Mouse (Mus musculus): ENCODE measurements around the gene Trim13. TPM values are rescaled to one million over a fixed set of nuclear protein-coding genes. Genes with fewer than 3 reads are reported as not detected.
"Not testable (repeated sequence)": the region's sequence is repeated elsewhere in the genome, so short reads cannot be mapped to it uniquely, and the experiment has no call there.

Gene Trim13
- 22.7 and 25.5 TPM in 2 replicates for polyA plus RNA-seq (2014; fragmentation: Nextera tagmentation; extraction: Ambion mirVana)

DNA sequence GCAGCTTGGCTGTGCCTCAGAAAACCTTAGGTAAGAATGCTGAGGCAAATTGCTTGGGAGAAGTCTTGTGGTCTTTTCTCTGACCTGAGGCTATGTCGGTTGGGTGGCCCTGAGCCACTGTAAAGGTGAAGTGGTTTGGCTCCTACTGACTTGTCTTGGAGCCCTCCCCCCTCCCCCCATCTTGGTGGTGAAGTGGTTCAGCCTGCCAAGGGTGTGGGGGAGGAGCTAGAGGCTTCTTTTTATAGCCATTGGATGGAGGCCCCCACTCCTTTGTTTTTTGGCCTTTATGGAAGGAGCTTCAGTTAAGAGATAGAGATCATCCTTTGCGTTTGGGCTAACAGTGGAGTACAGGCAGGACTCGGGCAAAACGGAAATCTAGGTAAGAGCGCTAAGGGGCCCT, at the start of gene Trim13:
Gene Trim13, plus strand, starts transcription at position 280 of the 400 bp plus-strand sequence.
- Histone ChIP-seq H3K36me3 (ENCODE audit: control insufficient read depth, insufficient read depth, low read length) (no peaks in the 10 kb centered on the region), H3K4me1 (ENCODE audit: control insufficient read depth, insufficient read depth, low read length) (peaks cover 15% of the 10 kb centered on the region), H3K9ac (replicated peaks; ENCODE audit: low read depth, low read length) (no peak within 1 kb of the TSS), H3K27ac (ENCODE audit: low read length) (no peak within 1 kb of the TSS), H3K9me3 (ENCODE audit: control insufficient read depth, low read depth, low read length) (no peaks in the 10 kb centered on the region), H3K4me3 (ENCODE audit: low read depth, low read length) (peak within 1 kb of the TSS; percentile 75), H3K4me2 (replicated peaks; ENCODE audit: low read depth, low read length) (peak within 1 kb of the TSS; percentile 58), H3K27me3 (ENCODE audit: control insufficient read depth, insufficient read depth, low read length) (no peaks in the 10 kb centered on the region)
- no peak for ATAC-seq (ENCODE audit: insufficient number of reproducible peaks, insufficient read depth, low FRiP score, low read depth)
- 53% methylated on average over 5 of the region's 5 CpGs for WGBS

- Histone ChIP-seq H3K27me3 (ENCODE audit: control insufficient read depth, insufficient read depth, low read length) (no peaks in the 10 kb centered on the region), H3K36me3 (ENCODE audit: control insufficient read depth, insufficient read depth, low read length) (peaks cover 4% of the 10 kb centered on the region; the same call in 1 of the 2 replicates), H3K4me3 (ENCODE audit: low read depth, low read length) (no peak overlapping the region), H3K27ac (ENCODE audit: low read length) (no peak overlapping the region), H3K9me3 (ENCODE audit: control insufficient read depth, low read depth, low read length) (no peaks in the 10 kb centered on the region), H3K9ac (replicated peaks; ENCODE audit: low read depth, low read length) (no peak overlapping the region), H3K4me1 (ENCODE audit: control insufficient read depth, insufficient read depth, low read length) (no peaks in the 10 kb centered on the region), H3K4me2 (replicated peaks; ENCODE audit: low read depth, low read length) (no peak overlapping the region)
- 93% methylated on average over 1 of the region's 1 CpGs for WGBS
- no peak for ATAC-seq (ENCODE audit: insufficient number of reproducible peaks, insufficient read depth, low FRiP score, low read depth)
Observed at GRCm38 (mm10) chr14:61548614-61549013, 49.4 kb upstream of the Trim13 start.

DNA sequence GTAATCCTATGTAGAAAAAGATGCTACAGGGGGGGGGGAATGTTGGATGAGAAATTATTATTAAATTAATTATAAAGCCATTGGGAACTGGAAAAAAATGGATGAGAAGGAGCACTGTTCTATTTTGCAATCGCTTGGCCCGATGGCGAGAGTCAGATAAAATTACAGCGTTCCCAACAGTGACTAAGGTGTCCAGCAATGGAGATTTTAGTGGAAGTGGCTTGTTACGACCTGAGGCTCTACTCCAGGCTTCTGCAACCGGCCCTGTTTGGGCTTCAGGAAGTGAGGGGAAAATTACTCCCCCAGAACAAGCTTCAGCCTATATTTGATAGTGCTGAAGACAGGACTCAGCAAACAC, 42.1 kb upstream of the Trim13 start:
- Histone ChIP-seq H3K9ac (replicated peaks; ENCODE audit: low read depth, low read length) (peak overlapping the region; percentile 57), H3K27ac (ENCODE audit: low read length) (peak overlapping the region; percentile 68), H3K4me2 (replicated peaks; ENCODE audit: low read depth, low read length) (peak overlapping the region; percentile 85), H3K36me3 (ENCODE audit: control insufficient read depth, insufficient read depth, low read length) (no peaks in the 10 kb centered on the region), H3K9me3 (ENCODE audit: control insufficient read depth, low read depth, low read length) (no peaks in the 10 kb centered on the region; the same call in 1 of the 2 replicates), H3K4me1 (ENCODE audit: control insufficient read depth, insufficient read depth, low read length) (peaks cover 3% of the 10 kb centered on the region; the same call in 1 of the 2 replicates), H3K27me3 (ENCODE audit: control insufficient read depth, insufficient read depth, low read length) (no peaks in the 10 kb centered on the region), H3K4me3 (ENCODE audit: low read depth, low read length) (peak overlapping the region; percentile 53)
- no peak for ATAC-seq (ENCODE audit: insufficient number of reproducible peaks, insufficient read depth, low FRiP score, low read depth)
- WGBS = 5% methylated on average over 6 of the region's 6 CpGs

DNA sequence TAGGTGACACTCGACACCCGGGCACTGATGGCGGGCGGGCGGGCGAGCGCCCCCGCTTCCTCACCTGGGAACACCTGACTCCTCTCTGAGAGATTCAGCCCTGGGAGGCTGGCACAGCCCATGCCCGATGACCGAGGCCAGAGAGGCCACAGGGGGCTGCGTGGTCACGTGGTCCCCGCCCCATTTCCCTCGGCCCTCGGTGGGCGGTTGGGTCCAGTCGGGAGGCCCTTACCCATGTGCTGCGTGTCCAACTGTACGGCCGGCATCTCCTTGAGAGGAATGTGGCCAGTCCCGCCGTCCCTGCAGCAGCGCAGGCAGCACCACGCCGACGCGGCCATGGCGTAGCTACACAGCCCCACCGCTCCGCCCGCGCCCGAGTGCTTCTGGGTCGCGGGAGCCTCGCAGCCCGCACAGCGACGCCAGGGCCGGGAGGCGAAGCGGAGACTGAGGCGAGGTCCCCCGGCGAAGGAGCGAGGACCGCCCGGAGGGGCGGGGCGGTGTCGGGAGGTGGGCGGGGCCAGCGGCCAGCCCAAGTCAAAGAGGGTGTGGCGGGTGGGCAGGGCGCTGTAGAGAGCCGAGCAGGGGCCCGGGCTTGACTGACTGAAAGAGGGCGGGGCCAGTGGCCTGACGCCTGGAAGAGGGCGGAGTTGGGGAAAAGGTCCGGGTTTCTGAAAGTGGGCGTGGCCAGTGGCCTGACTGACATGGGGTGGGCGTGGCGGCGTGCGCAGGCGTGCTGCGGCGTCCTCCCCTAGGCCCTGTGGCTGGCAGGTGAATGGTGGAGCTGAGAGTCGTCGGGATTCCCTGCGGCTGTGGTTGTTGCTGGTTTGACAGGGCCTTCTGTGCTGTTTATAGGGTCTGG, 41.5 kb upstream of the Trim13 start, which contains the start of gene Spryd7:
Gene Spryd7, minus strand, starts transcription at position 598 of the 859 bp plus-strand sequence.
- no peaks in the 10 kb centered on the region; the same call in 1 of the 2 replicates for H3K9me3 ChIP-seq (ENCODE audit: control insufficient read depth, low read depth, low read length)
- WGBS = under 1% methylated on average over 70 of the region's 72 CpGs
- peak within 1 kb of the TSS; percentile 57 for H3K9ac ChIP-seq (replicated peaks; ENCODE audit: low read depth, low read length)
- H3K36me3 ChIP-seq (ENCODE audit: control insufficient read depth, insufficient read depth, low read length) = no peaks in the 10 kb centered on the region
- H3K27me3 ChIP-seq (ENCODE audit: control insufficient read depth, insufficient read depth, low read length) = no peaks in the 10 kb centered on the region
- H3K4me2 ChIP-seq (replicated peaks; ENCODE audit: low read depth, low read length) = peak within 1 kb of the TSS; percentile 85
- peaks cover 3% of the 10 kb centered on the region; the same call in 1 of the 2 replicates for H3K4me1 ChIP-seq (ENCODE audit: control insufficient read depth, insufficient read depth, low read length)
- peak within 1 kb of the TSS; percentile 53 for H3K4me3 ChIP-seq (ENCODE audit: low read depth, low read length)
- H3K27ac ChIP-seq (ENCODE audit: low read length) = peak within 1 kb of the TSS; percentile 68
- ATAC-seq (ENCODE audit: insufficient number of reproducible peaks, insufficient read depth, low FRiP score, low read depth) = peak; percentile 97

DNA sequence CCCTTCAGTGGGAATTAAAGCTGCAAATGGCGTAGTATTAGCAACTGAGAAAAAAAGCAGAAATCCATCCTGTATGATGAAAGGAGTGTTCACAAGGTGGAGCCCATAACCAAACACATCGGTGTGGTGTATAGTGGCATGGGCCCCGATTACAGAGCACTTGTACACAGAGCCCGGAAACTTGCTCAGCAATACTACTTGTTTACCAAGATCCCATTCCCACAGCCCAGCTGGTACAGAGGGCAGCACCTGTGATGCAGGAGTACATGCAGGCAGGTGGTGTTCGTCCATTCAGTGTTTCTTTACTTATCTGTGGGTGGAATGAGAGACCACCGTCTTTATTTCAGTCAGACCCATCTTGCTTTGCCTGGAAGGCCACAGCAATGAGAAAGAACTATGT, 39.1 kb upstream of the Trim13 start:
- Histone ChIP-seq H3K4me2 (replicated peaks; ENCODE audit: low read depth, low read length) (no peak overlapping the region), H3K4me1 (ENCODE audit: control insufficient read depth, insufficient read depth, low read length) (peaks cover 3% of the 10 kb centered on the region; the same call in 1 of the 2 replicates), H3K27ac (ENCODE audit: low read length) (no peak overlapping the region), H3K36me3 (ENCODE audit: control insufficient read depth, insufficient read depth, low read length) (no peaks in the 10 kb centered on the region), H3K4me3 (ENCODE audit: low read depth, low read length) (no peak overlapping the region), H3K27me3 (ENCODE audit: control insufficient read depth, insufficient read depth, low read length) (no peaks in the 10 kb centered on the region), H3K9me3 (ENCODE audit: control insufficient read depth, low read depth, low read length) (no peaks in the 10 kb centered on the region; the same call in 1 of the 2 replicates), H3K9ac (replicated peaks; ENCODE audit: low read depth, low read length) (no peak overlapping the region)
- 72% methylated on average over 6 of the region's 6 CpGs for WGBS
- ATAC-seq (ENCODE audit: insufficient number of reproducible peaks, insufficient read depth, low FRiP score, low read depth) = no peak

GRCm38 (mm10) chr14:61559856-61560255, 38.2 kb upstream of the Trim13 start:
- no peak overlapping the region for H3K27ac ChIP-seq (ENCODE audit: low read length)
- no peak overlapping the region for H3K4me2 ChIP-seq (replicated peaks; ENCODE audit: low read depth, low read length)
- H3K4me3 ChIP-seq (ENCODE audit: low read depth, low read length) = no peak overlapping the region
- 54% methylated on average over 3 of the region's 3 CpGs for WGBS
- no peak for ATAC-seq (ENCODE audit: insufficient number of reproducible peaks, insufficient read depth, low FRiP score, low read depth)
- no peaks in the 10 kb centered on the region; the same call in 1 of the 2 replicates for H3K9me3 ChIP-seq (ENCODE audit: control insufficient read depth, low read depth, low read length)
- peaks cover 3% of the 10 kb centered on the region; the same call in 1 of the 2 replicates for H3K4me1 ChIP-seq (ENCODE audit: control insufficient read depth, insufficient read depth, low read length)
- no peak overlapping the region for H3K9ac ChIP-seq (replicated peaks; ENCODE audit: low read depth, low read length)
- no peaks in the 10 kb centered on the region for H3K27me3 ChIP-seq (ENCODE audit: control insufficient read depth, insufficient read depth, low read length)
- no peaks in the 10 kb centered on the region for H3K36me3 ChIP-seq (ENCODE audit: control insufficient read depth, insufficient read depth, low read length)

DNA sequence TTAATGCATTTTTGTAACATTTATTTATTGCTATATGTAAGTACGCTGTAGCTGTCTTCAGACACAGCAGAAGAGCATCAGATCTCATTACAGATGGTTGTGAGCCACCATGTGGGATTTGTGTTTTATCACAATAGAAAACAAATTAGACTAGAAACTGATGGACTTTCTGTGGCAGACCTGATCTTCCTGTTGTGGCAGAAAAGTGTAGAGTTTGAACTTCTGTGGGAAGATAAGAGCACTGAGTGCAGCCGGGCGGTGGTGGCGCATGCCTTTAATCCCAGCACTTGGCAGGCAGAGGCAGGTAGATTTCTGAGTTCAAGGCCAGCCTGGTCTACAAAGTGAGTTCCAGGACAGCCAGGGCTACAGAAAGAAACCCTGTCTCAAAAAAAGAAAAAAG, 31.8 kb upstream of the Trim13 start:
- H3K4me1 ChIP-seq (ENCODE audit: control insufficient read depth, insufficient read depth, low read length); H3K4me2 ChIP-seq (replicated peaks; ENCODE audit: low read depth, low read length); H3K9ac ChIP-seq (replicated peaks; ENCODE audit: low read depth, low read length); H3K27ac ChIP-seq (ENCODE audit: low read length); H3K4me3 ChIP-seq (ENCODE audit: low read depth, low read length); ATAC-seq (ENCODE audit: insufficient number of reproducible peaks, insufficient read depth, low FRiP score, low read depth); H3K36me3 ChIP-seq (ENCODE audit: control insufficient read depth, insufficient read depth, low read length); H3K9me3 ChIP-seq (ENCODE audit: control insufficient read depth, low read depth, low read length); H3K27me3 ChIP-seq (ENCODE audit: control insufficient read depth, insufficient read depth, low read length): not testable (repeated sequence)
- 90% methylated on average over 4 of the region's 4 CpGs for WGBS

GRCm38 (mm10) chr14:61569344-61569743, 28.7 kb upstream of the Trim13 start:
- no peak overlapping the region for H3K27ac ChIP-seq (ENCODE audit: low read length)
- H3K4me2 ChIP-seq (replicated peaks; ENCODE audit: low read depth, low read length) = no peak overlapping the region
- no peaks in the 10 kb centered on the region for H3K4me1 ChIP-seq (ENCODE audit: control insufficient read depth, insufficient read depth, low read length)
- 54% methylated on average over 2 of the region's 2 CpGs for WGBS
- no peak for ATAC-seq (ENCODE audit: insufficient number of reproducible peaks, insufficient read depth, low FRiP score, low read depth)
- H3K4me3 ChIP-seq (ENCODE audit: low read depth, low read length) = no peak overlapping the region
- no peaks in the 10 kb centered on the region for H3K27me3 ChIP-seq (ENCODE audit: control insufficient read depth, insufficient read depth, low read length)
- H3K36me3 ChIP-seq (ENCODE audit: control insufficient read depth, insufficient read depth, low read length) = no peaks in the 10 kb centered on the region
- H3K9me3 ChIP-seq (ENCODE audit: control insufficient read depth, low read depth, low read length) = no peaks in the 10 kb centered on the region
- no peak overlapping the region for H3K9ac ChIP-seq (replicated peaks; ENCODE audit: low read depth, low read length)
